Mouse (Mus musculus) kidney, postnatal 36 days (tissue): ENCODE measurements at regions not wholly inside any gene's neighbourhood (a gene's known extent, or its start where the extent isn't known, plus 50 kb on each side); places are given as distances from the start of the nearest gene placed in this dataset.
A peak's percentile ranks its signal among the peaks of the same experiment; 100 is the strongest.

Experiments used
- DNase-seq, 2 experiments: peaks; one replicate each; pipeline ENCODE4 v3.0.0; 2021 to 2022; ENCODE audit warnings: mixed read lengths in 2 of 2

DNA sequence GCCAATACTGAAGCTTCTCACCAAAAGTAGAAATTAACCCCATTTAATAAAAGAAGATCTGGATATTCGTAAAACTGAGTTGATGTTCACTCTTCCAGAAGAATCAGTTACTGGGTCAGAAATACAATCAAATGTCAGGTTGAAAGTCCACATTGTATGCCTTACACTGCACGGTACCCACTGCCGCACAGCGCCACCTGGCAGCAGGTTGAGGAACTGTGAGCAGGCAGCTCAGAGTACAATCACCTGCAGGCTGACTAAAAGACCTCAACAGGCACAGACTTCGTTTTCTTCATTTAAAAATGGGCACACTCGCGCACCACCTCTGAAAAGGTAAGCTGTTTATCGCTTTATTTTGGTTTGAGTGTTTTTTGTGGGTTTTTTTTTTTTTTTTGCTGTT is 341.8 kb upstream of the Mms22l start:
- peak; percentile 32 to 79 for DNase-seq

DNA sequence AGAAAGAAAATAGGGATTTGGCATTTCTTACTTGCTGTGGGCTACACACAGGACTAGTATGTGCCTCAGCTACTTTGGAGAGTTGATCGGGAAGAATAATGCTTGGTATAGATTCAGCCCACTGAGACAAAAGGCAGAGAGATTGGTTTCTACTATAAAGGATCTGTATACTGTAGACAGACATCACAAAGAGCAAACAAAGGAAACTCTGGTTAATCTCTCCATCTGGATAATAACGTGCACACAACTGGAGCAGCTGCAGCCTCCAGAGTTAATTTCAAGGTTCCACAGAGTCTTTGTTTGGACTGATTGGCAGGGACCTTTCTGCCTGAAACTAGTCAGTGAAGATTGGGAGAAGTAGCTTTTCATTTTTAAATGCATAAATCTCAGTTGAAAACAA is 322.5 kb upstream of the Mms22l start:
- no peak for DNase-seq

- no peak for DNase-seq
These were observed 282.8 kb upstream of the Mms22l start for GRCm38 (mm10) chr4:24213262-24214036.

DNA sequence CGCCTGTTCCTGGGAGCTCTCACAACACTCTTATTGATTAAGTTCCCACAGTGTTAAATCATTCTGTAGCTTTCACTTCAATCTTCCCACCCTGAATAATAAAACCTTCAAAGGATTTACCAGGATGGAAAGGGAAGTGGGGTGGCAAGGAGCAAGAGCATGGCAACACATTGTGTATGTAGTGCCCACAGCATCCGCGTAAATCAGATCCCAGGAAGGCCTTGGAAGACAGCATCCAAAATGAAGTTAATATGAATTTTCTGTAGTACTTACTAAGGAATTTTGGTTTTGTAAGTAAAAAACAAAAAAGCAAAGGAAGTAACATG is 282.3 kb upstream of the Mms22l start:
- no peak for DNase-seq

- DNase-seq: no peak
These were observed 277.8 kb upstream of the Mms22l start for GRCm38 (mm10) chr4:24218383-24218934.

- DNase-seq: no peak
These were observed 277.2 kb upstream of the Mms22l start for GRCm38 (mm10) chr4:24219074-24219497.

DNA sequence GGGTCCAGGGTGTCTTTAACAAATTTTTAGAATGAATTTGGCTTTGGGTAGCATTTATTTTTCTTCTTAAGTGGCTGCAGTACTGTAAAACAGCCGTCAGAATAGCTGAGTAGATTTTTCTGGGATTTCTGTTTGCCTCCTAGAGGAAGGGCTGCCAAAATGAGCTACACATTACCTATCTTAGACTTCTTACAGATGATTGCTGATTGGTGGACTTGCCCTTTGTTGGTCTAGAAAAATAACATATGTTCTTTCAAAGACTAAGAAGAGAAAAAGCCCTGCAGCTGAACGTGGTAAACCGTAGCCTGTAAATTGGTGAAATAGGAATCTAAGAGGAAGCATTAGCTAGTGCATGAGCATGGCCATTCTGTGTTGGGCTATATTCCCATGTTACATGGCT is 276.7 kb upstream of the Mms22l start:
- no peak for DNase-seq

GRCm38 (mm10) chr4:24245124-24245523 is 251.1 kb upstream of the Mms22l start:
- DNase-seq: no peak

GRCm38 (mm10) chr4:24248142-24249054 is 247.9 kb upstream of the Mms22l start:
- DNase-seq: no peak

DNA sequence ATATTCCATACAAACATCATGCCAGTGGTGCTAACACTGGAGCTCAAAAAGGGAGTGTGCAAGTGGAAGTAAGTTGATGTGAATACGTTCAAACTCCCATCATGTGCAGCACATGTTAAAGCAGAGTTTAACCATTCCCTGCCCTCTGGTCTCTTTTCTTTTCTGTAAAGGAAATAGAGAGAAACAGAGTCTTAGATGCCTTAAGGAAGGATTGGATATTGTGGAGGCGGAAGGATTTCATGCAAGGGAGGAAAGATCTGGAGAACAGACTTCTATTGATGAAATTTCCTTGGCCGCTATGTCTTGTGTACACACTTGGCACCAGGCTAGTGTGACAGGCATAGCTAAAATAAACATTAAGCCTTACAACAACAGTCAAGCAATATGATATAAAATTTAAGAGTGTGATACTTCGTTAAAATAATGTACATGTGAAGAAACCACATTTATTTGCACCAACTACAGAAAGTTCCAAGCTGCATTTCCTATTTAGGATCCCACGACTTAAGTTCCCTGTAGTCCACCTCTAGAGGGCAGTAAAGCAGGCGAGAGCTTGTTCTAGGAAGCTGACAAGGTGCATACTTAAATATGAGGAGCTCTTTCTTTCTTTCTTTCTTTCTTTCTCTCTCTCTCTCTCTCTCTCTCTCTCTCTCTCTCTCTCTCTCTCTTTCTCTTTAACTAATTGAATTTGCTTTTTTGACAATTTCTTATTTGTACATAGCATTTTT is 246.8 kb upstream of the Mms22l start:
- DNase-seq: peak; percentile 6 to 41

GRCm38 (mm10) chr4:24278154-24278553 is 218.1 kb upstream of the Mms22l start:
- peak in 1 of 2 experiments; percentile 1 for DNase-seq
